Mouse (Mus musculus) embryonic stem cell, embryonic (primary cell): ENCODE measurements around the gene Itsn1.

Experiments used
- CTCF ChIA-PET, 4 experiments: fragments of 300-600 bp in 2 of 4; fragments of 350-600 bp in 2 of 4; sonication (Branson Sonifier 250); formaldehyde crosslinking; loops; one replicate each; lab custom pipeline; 2022; ENCODE audit warnings: inconsistent platforms in 2 of 4; lab: Charles Lee
- POLR2A ChIA-PET, 4 experiments: fragments of 300-600 bp in 2 of 4; fragments of 350-600 bp in 2 of 4; sonication (Branson Sonifier 250); formaldehyde crosslinking; loops; one replicate each; lab custom pipeline; 2022; ENCODE audit warnings: antibody characterized with exemption in 4 of 4, inconsistent platforms in 1 of 4; lab: Charles Lee

Itsn1 gene

DNA sequence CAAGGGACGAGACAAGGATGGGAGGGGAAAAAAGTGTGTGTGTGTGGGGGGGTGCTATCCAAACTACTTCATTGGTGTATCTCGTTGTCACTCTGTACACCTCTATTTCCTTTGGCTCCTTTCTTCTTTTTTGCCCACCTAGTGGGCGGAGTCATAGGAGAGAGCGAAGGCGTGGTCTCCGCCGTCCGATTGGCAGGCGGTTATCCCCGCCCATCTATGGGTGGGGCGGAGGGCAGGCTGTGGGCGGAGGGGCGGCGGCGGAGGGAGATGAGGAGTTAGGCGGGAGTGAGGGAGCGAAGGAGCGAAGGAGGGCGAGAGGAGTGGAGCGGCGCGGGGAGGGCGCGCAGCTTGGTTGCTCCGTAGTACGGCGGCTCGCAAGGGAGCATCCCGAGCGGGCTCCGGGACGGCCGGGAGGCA, at the start of gene Itsn1:
Gene Itsn1 (plus strand): TSS at position 216 of the 417 bp plus-strand sequence.
- ChIA-PET CTCF (interaction anchor here in 1 of 4 experiments (1.6 kb wide), 1 partner anchor 156 kb away, joined by 4 read pairs; no protein-coding TSS in a partner anchor), POLR2A (interaction anchor here in 3 of 4 experiments (0.9 to 5.7 kb wide), 23 partner anchors 8 to 204 kb away, joined by 3 to 33 read pairs (median 5); partner anchors contain the start of genes Son (in 3 of the 3), Gart (in 2 of the 3) and Donson (in 1 of the 3))

DNA sequence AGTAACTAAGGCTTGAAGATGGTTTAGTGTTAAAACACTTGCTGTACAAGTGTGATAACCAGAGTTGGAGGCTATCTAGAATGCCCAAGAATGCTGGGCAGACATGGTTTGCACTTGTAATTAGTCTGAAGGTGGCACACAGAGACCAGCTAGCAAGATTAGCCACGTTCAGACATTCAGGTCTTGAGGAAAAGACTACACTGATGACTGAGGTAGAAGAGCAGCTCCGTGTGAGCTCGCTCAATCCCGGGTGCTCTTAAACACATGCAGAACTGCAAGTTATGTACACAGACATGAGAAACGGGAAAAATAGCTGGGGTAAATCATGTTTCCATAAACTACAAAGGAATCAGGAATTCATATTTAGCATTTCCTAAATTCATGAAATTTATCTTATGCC, 48.4 kb upstream of the Itsn1 start:
- CTCF ChIA-PET = interaction anchor here in 1 of 4 experiments (0.6 kb wide), 1 partner anchor 245 kb away, joined by 5 read pairs; no protein-coding TSS in a partner anchor
- POLR2A ChIA-PET = interaction anchor here (0.7 to 10.2 kb wide), 16 partner anchors 8 to 210 kb away, joined by 3 to 101 read pairs (median 4); partner anchors contain the start of genes Gart (in 2 of the 4), Son (in 2 of the 4) and Donson (in 1 of the 4)

DNA sequence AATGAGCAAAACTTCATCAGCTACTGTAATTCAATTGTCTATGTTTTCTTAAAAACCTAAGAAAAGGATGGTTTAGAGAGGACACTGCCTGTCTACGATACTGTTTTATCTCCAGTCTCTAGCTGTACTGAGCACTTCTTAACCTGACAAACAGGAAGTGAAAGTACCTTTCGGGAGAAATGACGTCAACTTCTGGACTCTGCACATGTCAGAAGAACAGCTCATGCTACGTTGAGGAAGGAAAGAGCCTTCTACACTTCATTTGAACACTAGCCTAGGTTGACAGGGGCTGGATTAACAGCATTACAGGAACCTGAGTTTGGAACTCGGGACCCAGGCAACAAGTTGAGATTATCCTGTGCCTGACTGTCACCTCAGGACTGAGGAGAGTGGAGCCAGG, 43.6 kb upstream of the Itsn1 start:
- ChIA-PET CTCF (interaction anchor here in 2 of 4 experiments (0.6 to 1.5 kb wide), 2 partner anchors 9 to 203 kb away, joined by 3 to 4 read pairs; no protein-coding TSS in a partner anchor), POLR2A (interaction anchor here in 3 of 4 experiments (0.7 to 4.8 kb wide), 10 partner anchors 11 to 261 kb away, joined by 3 to 35 read pairs (median 4); partner anchors contain the start of genes Gart (in 2 of the 3), Son (in 2 of the 3), Cryzl1 (in 1 of the 3) and Itsn1 (in 1 of the 3))

DNA sequence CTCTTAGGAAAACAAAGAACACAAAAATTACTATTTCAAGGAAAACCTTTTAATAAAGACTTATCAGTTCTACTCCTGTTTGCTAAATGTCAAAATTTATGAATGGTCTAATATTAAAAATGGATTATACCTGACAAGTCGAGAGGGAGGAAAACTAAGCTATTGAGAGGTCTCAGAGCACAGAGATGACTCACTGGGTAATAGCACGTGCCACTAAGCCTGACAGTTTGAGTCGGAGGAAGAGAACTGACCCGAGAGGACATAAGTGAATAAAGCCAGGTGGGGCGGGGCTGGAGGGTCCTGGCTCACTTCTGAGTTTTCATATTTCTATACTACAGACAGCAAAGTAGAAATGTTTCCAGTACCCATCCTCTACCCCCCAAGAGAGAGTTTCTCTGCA, 42.7 kb upstream of the Itsn1 start:
- POLR2A ChIA-PET = interaction anchor here in 3 of 4 experiments (1.2 to 4.8 kb wide), 8 partner anchors 22 to 52 kb away, joined by 3 to 35 read pairs (median 4); partner anchors contain the start of genes Gart (in 2 of the 3), Son (in 2 of the 3), Cryzl1 (in 1 of the 3) and Itsn1 (in 1 of the 3)

DNA sequence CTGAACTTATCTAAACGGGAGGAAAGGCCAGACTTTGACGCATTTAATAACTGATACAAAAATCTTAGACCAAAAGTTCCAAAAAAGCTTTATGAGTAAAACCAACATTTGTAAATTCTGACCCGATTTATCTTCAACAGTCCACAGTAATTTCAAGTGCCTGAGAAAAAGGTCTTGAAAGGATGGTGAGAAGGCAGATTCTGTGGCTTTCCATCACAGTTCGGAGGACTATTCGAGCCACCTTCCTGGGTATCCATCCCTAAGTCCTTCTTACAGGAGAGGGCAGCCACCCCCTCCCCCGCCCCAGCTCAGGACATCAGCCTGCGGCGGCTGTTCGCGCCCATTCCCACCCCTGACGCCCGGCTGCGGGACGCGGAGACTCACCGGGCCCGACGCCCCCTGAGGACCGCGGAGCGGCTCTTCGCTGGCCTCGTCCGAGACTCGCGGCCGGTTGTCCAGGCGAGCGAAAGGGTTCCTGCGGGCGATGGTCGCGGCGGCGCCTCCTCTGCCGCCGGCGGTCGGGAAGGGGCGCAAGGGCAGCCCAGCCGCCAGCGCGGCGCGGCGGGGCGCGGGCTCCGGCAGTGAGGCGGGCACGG, 41.0 kb upstream of the Itsn1 start:
- CTCF ChIA-PET = interaction anchor here (0.6 to 2.1 kb wide), 6 partner anchors 8 to 249 kb away, joined by 3 to 11 read pairs (median 4); no protein-coding TSS in a partner anchor
- POLR2A ChIA-PET = interaction anchor here (0.6 to 4.8 kb wide), 59 partner anchors 8 to 370 kb away, joined by 3 to 35 read pairs (median 4); partner anchors contain the start of genes Son (in 4 of the 4), Gart (in 3 of the 4), Gm49711 (in 1 of the 4) and Ifnar1 (in 1 of the 4)

More for the DNA sequence above, 42.7 kb upstream of the Itsn1 start:
- CTCF ChIA-PET = no interaction called here

DNA sequence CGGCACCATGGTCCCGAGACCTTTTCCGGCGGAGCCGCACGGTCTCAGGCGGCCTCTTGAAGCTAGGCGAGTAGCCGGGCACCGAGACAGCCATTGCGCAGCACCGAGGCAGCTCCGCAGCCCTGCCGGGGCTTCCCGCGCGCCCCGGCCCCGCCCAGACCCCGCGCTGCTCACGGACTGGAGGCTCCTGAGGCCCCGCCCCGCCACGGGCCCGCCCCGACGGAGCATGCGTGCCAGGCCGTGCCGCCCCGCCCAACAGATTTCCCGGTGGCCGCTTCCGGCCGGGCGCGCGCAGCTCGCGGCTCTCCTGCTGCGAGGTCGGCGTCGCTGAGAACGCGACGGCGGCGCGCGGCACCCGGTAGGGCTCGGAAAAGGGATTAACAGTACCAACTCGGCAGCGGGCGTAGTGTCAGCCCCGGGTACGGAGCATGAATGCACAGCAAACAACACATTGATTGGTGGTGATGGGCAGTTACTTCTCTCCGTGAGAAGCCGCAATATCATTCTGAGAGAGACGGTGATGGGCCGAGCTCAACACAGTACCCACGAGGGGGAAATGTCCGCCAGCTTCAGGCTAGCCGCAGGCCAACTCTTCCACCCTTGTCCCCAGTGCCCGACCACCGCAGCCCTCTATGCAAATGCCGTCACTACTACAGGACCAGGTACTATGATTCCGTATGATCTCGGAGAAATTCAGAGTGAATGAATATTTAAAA, 40.3 kb upstream of the Itsn1 start, which contains the start of gene Donson:
Gene Donson (minus strand): TSS at position 152 of the 716 bp plus-strand sequence.
- ChIA-PET POLR2A (interaction anchor here (0.6 to 4.8 kb wide), 62 partner anchors 8 to 370 kb away, joined by 3 to 35 read pairs (median 4); partner anchors contain the start of genes Son (in 4 of the 4), Gart (in 3 of the 4), Gm49711 (in 1 of the 4) and Ifnar1 (in 1 of the 4)), CTCF (interaction anchor here (0.6 to 2.1 kb wide), 10 partner anchors 9 to 598 kb away, joined by 3 to 11 read pairs (median 4); no protein-coding TSS in a partner anchor)

DNA sequence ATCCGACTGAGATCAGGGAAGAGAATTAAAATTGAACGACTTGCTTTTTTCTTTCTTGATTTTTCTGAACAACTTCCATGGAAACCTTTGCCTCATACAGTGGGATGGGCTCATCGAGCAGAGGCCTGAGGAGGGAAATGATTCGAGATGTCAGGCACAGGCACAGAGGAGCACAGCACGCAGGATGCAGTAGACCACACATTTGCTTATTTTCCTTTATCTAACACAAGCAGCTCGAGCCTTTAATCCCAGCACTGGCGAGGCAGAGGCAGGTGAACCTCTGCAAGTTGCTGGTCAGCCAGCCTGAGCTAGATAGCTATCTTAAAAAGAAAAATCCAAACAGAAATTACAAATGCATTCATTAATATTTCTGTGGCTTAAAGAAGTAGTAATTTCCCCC, 39.3 kb upstream of the Itsn1 start:
- CTCF ChIA-PET = interaction anchor here in 1 of 4 experiments (0.6 kb wide), 1 partner anchor 236 kb away, joined by 5 read pairs; no protein-coding TSS in a partner anchor
- POLR2A ChIA-PET = interaction anchor here in 3 of 4 experiments (0.6 to 3.4 kb wide), 13 partner anchors 10 to 242 kb away, joined by 3 to 29 read pairs (median 8); partner anchors contain the start of genes Gart (in 2 of the 3), Son (in 2 of the 3) and Ifnar1 (in 1 of the 3)

DNA sequence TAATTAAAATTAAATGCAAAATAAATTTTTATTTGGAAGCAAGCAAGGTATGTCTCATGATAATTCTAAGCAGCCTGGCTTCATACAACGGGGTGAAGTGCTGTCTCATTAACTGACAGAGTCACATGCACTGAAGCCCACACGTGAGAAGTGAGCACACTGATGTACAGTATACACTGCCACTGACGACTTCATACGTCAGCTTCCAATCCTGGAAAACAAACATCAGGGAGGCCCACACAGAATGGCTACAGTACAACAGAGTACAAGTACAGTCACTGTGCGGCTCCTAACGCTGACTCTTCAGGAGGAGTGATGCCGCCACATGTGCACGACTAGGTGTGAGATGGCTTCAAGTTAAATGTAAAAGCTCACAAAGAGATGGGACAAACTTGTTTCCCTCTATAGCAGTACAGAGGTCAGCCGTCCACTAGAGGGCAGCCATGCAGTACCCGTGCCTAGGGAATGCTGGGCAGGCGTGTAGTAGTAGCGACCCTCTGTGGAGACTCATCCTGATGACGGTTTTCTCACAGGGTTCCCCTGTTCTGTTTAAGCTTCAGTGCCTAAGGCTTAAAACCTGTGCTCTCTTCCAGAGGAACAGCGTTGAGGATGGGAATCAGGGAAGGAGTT, 34.5 kb upstream of the Itsn1 start:
- CTCF ChIA-PET = interaction anchor here (0.5 to 2.3 kb wide), 37 partner anchors 9 to 1769 kb away, joined by 3 to 16 read pairs (median 4); partner anchors contain the start of genes Son (in 1 of the 4) and Tmem50b (in 1 of the 4)
- POLR2A ChIA-PET = interaction anchor here (0.6 to 2.4 kb wide), 21 partner anchors 9 to 473 kb away, joined by 3 to 10 read pairs (median 4); partner anchors contain the start of genes Son (in 2 of the 4), Cryzl1 (in 1 of the 4) and Gart (in 1 of the 4)

DNA sequence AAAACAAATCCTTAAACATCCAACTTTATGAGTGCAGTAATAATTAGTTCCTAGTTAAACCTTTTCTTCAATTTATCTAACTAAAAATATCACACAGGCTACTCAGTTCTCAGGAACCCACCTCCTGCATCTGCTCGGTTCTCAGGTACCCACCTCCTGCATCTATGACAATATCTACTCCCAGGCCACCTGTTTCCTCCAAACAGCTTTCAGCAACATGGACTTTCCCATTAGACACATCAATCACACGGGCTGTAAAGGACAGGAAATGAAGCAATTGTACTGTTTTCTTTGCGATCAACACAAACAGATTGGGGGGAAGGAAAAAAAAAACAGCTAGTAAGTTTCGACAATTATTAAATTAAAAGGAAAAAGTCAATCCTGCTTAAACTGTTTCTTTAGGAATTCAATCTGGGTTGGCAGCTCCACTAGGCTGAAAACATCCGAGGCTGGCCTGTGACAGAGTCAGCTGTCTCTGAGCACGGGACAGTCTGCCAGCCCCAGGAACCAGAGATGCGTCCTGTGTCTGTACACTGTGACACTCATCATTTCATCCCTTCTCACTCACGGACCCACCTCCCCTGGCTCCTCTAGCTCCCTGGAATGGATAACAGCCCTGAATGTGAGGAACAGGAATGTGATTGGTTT, 33.8 kb upstream of the Itsn1 start:
- ChIA-PET CTCF (interaction anchor here (0.5 to 2.3 kb wide), 31 partner anchors 10 to 1768 kb away, joined by 3 to 16 read pairs (median 4); partner anchors contain the start of gene Son (in 1 of the 4)), POLR2A (interaction anchor here (0.6 to 2.4 kb wide), 22 partner anchors 9 to 474 kb away, joined by 3 to 10 read pairs (median 4); partner anchors contain the start of genes Son (in 2 of the 4), Cryzl1 (in 1 of the 4) and Gart (in 1 of the 4))

DNA sequence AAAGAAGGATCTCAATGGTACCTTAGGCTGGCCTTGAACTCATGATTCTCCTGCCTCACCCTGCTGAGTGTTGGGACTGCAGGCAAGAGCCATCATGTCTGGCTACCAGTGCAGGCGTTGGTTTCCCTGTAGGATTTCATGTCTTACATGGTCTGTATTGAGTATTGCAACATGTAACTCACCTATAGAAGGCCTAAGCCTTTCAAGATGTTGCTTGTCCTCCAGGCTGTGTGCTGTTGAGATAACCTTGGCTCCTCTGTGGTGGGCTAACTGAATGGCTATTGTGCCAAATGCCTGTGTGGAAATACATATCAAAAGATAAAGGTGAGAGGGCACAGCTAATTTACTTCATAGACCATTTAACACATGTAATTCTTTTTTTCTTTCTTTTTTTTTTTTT, 30.1 kb upstream of the Itsn1 start:
- ChIA-PET POLR2A (interaction anchor here in 2 of 4 experiments (0.6 to 2.4 kb wide), 8 partner anchors 10 to 1262 kb away, joined by 3 to 10 read pairs (median 4); partner anchors contain the start of gene Donson (in 2 of the 2)), CTCF (interaction anchor here (0.6 to 1.7 kb wide), 5 partner anchors 18 to 238 kb away, joined by 3 to 5 read pairs (median 3); no protein-coding TSS in a partner anchor)

DNA sequence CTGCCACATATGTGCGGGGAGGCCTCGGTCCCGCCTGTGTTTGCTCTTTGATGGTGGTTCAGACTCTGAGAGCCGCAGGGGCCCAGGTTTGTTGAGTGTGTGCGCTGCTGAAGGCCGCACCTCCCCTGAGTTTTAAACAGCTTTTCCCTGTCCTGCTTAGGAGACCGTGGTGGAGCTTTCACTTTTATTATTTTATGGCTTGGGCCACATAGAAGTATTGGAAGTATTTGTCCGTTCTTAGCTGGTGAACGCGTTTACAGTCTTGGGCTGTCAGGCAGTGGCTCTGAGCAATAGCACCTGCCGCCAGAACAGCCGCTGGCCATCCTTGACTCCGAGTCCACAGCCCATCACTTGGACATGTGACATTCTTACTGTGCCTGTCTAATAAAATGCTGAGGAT, 27.2 kb upstream of the Itsn1 start:
- ChIA-PET POLR2A (interaction anchor here in 2 of 4 experiments (0.7 to 2.6 kb wide), 10 partner anchors 8 to 183 kb away, joined by 3 to 16 read pairs (median 4); partner anchors contain the start of genes Donson (in 2 of the 2), Gart (in 2 of the 2) and Son (in 2 of the 2)), CTCF (interaction anchor here in 3 of 4 experiments (0.8 to 1.5 kb wide), 4 partner anchors 183 to 773 kb away, joined by 3 to 4 read pairs (median 4); no protein-coding TSS in a partner anchor)

DNA sequence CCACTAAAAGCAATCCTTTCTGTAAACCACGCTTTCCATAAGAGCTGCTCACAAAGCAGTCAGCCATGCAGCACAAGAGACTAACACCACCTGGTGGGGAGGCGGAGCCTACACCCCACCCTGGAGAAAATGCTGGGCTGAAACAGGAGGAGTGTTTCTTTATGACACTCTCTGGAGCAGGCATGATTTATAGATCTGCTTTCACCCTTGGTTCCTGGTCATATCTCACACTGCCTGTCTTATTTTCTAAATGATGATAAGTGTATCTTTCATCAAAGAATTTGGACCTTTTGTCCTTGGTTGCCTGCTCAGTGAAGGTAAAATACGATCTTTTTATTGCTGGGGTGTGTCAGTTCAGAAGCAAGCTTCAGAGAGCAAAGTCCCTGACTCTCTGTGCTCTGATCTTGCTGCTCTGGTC, 26.3 kb upstream of the Itsn1 start:
- POLR2A ChIA-PET = interaction anchor here in 2 of 4 experiments (0.9 to 2.6 kb wide), 10 partner anchors 8 to 182 kb away, joined by 3 to 16 read pairs (median 4); partner anchors contain the start of genes Gart (in 2 of the 2), Son (in 2 of the 2) and Donson (in 1 of the 2)

DNA sequence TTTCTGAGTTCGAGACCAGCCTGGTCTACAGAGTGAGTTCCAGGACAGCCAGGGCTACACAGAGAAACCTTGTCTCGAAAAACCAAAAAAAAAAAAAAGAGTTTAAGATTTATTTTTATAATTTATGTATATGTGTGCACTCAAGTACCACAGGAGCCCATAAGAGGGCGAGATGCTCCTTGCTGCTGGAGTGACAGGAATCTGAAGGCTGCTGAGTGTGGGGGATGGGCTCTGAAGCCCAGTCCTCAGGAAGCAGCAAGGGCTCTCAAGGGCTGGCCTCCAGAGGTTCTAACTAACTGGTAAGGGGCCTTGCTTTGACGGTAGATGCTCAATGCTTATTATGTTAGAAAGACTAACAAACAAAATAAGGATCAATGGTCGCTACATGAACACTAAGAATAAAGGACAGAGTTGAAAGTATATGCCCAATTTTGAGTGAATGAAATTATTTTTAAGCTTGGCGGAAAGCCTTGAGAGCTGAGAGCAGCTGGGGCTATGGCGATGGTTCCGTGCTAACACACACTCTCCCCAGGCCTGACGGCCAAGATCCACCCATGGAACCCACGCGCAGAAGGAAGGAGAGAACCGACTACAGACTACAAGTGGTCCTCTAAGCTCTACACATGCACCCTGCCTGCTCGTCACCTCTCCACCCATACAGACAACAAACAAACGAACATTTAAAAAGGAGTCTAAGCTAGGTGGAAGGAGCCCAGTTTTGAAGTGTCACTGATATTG, 24.3 kb upstream of the Itsn1 start:
- POLR2A ChIA-PET = interaction anchor here in 3 of 4 experiments (0.6 to 2.6 kb wide), 16 partner anchors 9 to 240 kb away, joined by 3 to 9 read pairs (median 3); partner anchors contain the start of genes Donson (in 2 of the 3) and Cryzl1 (in 1 of the 3)
- CTCF ChIA-PET = interaction anchor here (0.6 to 2.0 kb wide), 4 partner anchors 10 to 665 kb away, joined by 3 to 9 read pairs (median 6); no protein-coding TSS in a partner anchor

More for the DNA sequence above, 26.3 kb upstream of the Itsn1 start:
- CTCF ChIA-PET = interaction anchor here in 2 of 4 experiments (0.7 to 0.9 kb wide), 2 partner anchors 23 to 223 kb away, joined by 3 to 4 read pairs; no protein-coding TSS in a partner anchor

DNA sequence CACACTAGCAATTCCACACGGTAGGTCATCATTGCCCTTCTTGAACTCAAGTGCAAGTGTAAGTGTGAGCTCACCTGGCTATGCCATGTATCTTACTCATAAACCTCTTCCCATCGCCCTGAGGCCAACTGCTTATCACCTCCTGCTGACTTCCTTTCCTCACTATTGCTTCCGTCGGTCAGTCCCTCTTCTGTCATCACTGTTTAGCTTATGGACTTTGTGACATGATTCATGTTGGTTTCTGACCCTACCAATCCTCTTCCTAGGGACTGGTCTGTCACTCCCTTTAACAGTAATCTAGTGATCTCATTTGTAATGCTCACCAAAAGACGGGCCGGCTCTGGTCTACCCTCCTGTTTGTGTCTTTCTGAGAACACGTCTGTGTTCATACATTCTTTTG, 18.8 kb upstream of the Itsn1 start:
- ChIA-PET CTCF (interaction anchor here in 1 of 4 experiments (0.7 kb wide), 1 partner anchor 16 kb away, joined by 3 read pairs; no protein-coding TSS in a partner anchor), POLR2A (interaction anchor here in 1 of 4 experiments (0.8 to 2.2 kb wide), 3 partner anchors 9 to 21 kb away, joined by 4 to 7 read pairs (median 4); partner anchors contain the start of gene Donson)
